Mouse (Mus musculus) neural tube, embryonic 11.5 days (tissue): ENCODE results near the gene Fam160a2. TPM values are rescaled to one million over a fixed set of nuclear protein-coding genes. Genes with fewer than 3 reads are reported as not detected.

Experiments
- ATAC-seq: fragments of 200-750 bp; cut with Nextera tagmentation; 2 replicates; pipeline ENCODE4 v1.8.0; 2017; ENCODE audit warnings: moderate number of reproducible peaks, mild to moderate bottlenecking, moderate TSS enrichment, moderate library complexity; ENCODE audit not compliant: insufficient read depth, low FRiP score, low TSS enrichment
- DNase-seq: peaks from one replicate; pipeline ENCODE4 v3.0.0-alpha.2; 2015; ENCODE audit warnings: low spot score
- H3K27ac ChIP-seq: fragments of 300-500 bp; sonication (generic); 2 replicates; pipeline ENCODE4 v1.5.1; 2014; ENCODE audit warnings: low read depth, mild to moderate bottlenecking, low read length
- H3K27me3 ChIP-seq: fragments of 300-500 bp; sonication (generic); 2 replicates; pipeline ENCODE4 v1.6.1; 2014; ENCODE audit warnings: mild to moderate bottlenecking, low read length, mixed read lengths; ENCODE audit not compliant: control insufficient read depth, insufficient read depth
- H3K36me3 ChIP-seq: fragments of 300-500 bp; sonication (generic); 2 replicates; pipeline ENCODE4 v1.6.1; 2014; ENCODE audit warnings: mild to moderate bottlenecking, low read length, moderate library complexity, mixed read lengths; ENCODE audit not compliant: control insufficient read depth, insufficient read depth
- H3K4me1 ChIP-seq: fragments of 300-500 bp; sonication (generic); 2 replicates; pipeline ENCODE4 v1.6.1; 2014; ENCODE audit warnings: low read length, mixed read lengths; ENCODE audit not compliant: control insufficient read depth, insufficient read depth
- H3K4me2 ChIP-seq: fragments of 300-500 bp; sonication (generic); 2 replicates; pipeline ENCODE4 v1.6.1; 2014; ENCODE audit warnings: low read depth, mild to moderate bottlenecking, moderate library complexity
- H3K4me3 ChIP-seq: fragments of 300-500 bp; sonication (generic); 2 replicates; pipeline ENCODE4 v1.5.1; 2014; ENCODE audit warnings: low read depth, low read length
- H3K9ac ChIP-seq: fragments of 300-500 bp; sonication (generic); 2 replicates; pipeline ENCODE4 v1.6.1; 2014; ENCODE audit warnings: mild to moderate bottlenecking, low read length
- H3K9me3 ChIP-seq: fragments of 300-500 bp; sonication (generic); 2 replicates; pipeline ENCODE4 v1.6.1; 2016; ENCODE audit warnings: low read length; ENCODE audit not compliant: control insufficient read depth
- WGBS: fragments of 180-500 bp; shearing (Covaris S2); extraction: QIAGEN DNeasy Blood & Tissue Kit; methylation state at CpG from one replicate; pipeline ENCODE4 v1.1.7; 2014; 5-methylcytosine and 5-hydroxymethylcytosine counted together
- polyA plus RNA-seq: library from polyadenylated mRNA; unstranded; fragments of >200 nt; fragmentation: Nextera tagmentation; extraction: Ambion mirVana; gene quantifications from 2 replicates; pipeline ENCODE4 v1.2.1, GENCODE M21; 2014

Fam160a2 gene
- polyA plus RNA-seq, 1 experiment from 2014 or later, result 36.1 TPM

DNA sequence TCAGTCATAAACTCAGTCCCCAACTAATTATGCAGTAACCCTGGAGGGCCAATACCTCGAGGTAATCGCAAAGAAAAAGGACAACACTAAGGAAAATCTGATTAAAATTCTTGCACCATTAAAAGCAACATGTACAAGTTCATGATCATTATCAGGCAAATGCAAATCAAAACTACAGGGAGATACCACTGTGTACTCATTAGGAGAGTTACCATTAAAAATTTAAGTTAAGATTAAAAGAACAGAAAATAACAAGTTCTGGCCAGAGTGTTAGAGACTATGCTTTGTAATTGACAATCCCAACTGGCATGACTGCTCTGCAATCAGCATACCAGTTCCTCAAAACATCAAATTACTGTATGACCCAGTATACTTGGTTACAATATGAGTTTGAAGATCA, 57.1 kb downstream of the Fam160a2 start:
- H3K4me3 ChIP-seq, result no peak overlapping the region
- no peak overlapping the region for H3K4me2 ChIP-seq

DNA sequence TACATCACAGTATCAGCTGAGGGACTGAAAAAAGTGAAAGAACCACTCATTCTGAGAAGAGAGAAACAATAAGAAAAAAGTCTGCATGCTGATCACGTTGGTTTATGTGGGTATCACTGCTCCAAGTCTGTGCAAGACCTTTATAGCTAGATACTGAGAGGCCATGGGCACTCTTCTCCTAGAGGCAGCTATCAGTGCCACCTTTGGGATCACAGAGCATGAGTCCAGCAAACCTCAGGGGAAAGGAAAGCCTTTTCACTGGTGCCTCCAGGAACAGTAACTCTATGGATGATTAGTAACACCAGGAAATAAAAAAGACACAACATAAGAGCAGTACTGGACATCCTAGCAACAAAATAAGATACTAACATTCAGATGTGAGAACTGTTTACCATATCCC, 57.7 kb downstream of the Fam160a2 start, which contains the start of gene Olfr691:
TSS of gene Olfr691 (minus strand) at position 101 of the 400 bp plus-strand sequence.
- no peak for DNase-seq
- H3K36me3 ChIP-seq, result no peaks in the 10 kb centered on the region
- 58% methylated on average over 1 of the region's 1 CpGs for WGBS
- H3K9me3 ChIP-seq, result no peaks in the 10 kb centered on the region
- no peaks in the 10 kb centered on the region for H3K27me3 ChIP-seq
- H3K9ac ChIP-seq, result no peak within 1 kb of the TSS
- ATAC-seq, result no peak
- H3K4me2 ChIP-seq, result no peak within 1 kb of the TSS
- no peak within 1 kb of the TSS for H3K27ac ChIP-seq
- H3K4me1 ChIP-seq, result no peaks in the 10 kb centered on the region
- H3K4me3 ChIP-seq, result no peak within 1 kb of the TSS

More for the DNA sequence above, 57.1 kb downstream of the Fam160a2 start:
- H3K36me3 ChIP-seq, result no peaks in the 10 kb centered on the region
- ATAC-seq (no peak), DNase-seq (no peak)
- no peaks in the 10 kb centered on the region for H3K27me3 ChIP-seq
- WGBS, result 84% methylated on average over 2 of the region's 2 CpGs
- H3K9ac ChIP-seq, result no peak overlapping the region
- no peaks in the 10 kb centered on the region for H3K9me3 ChIP-seq
- H3K4me1 ChIP-seq, result no peaks in the 10 kb centered on the region
- no peak overlapping the region for H3K27ac ChIP-seq

DNA sequence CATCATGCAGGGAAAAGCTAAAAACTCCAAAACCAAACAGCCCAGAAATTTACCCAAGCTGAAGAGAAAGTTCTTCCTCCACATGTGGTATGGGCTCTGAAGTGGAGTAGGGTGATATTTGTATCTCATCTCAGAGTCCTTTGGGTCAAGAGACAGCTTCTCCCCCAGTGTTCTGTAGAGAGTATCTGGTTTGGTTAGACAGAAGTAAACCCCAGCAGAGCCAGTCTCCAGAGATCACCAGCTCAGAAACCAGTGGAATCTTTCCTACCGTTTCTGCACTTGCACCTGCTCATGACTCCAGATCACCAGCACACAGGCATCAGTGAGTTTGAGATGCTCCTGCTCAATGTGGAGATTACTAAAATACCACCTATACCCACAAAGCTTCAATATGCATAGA, 65.8 kb downstream of the Fam160a2 start, which contains the start of gene Olfr690:
TSS of gene Olfr690 (minus strand) at position 101 of the 400 bp plus-strand sequence.
- no peaks in the 10 kb centered on the region for H3K36me3 ChIP-seq
- DNase-seq (no peak), ATAC-seq (no peak)
- H3K27ac ChIP-seq, result no peak within 1 kb of the TSS
- H3K4me1 ChIP-seq, result no peaks in the 10 kb centered on the region
- no peak within 1 kb of the TSS for H3K9ac ChIP-seq
- no peak within 1 kb of the TSS for H3K4me2 ChIP-seq
- H3K4me3 ChIP-seq, result no peak within 1 kb of the TSS
- 72% methylated on average over 1 of the region's 1 CpGs for WGBS
- H3K27me3 ChIP-seq, result no peaks in the 10 kb centered on the region
- no peaks in the 10 kb centered on the region for H3K9me3 ChIP-seq

DNA sequence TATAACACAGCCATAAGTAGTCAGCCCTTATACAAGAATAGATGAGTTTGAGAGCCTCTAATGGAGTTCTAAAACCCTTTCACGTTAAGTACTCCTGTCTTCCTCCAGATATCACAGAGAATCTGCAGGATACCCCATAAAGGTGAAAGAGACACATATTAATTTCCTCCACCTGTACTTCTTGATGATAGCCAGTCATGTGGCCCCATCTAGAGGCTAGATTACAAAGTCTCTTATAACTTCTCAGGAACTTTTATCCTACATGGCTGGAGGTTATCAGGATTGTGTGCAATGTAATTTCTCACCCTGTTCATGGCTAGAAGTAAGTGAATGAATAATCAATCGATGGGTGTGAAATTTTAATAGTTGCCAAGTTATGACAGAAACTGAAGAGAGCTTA, 74.6 kb downstream of the Fam160a2 start:
- no peak for ATAC-seq
- DNase-seq, result no peak
- H3K36me3 ChIP-seq, result no peaks in the 10 kb centered on the region
- H3K27ac ChIP-seq, result no peak overlapping the region
- no peak overlapping the region for H3K4me2 ChIP-seq
- no peaks in the 10 kb centered on the region for H3K4me1 ChIP-seq
- H3K4me3 ChIP-seq, result no peak overlapping the region
- no peak overlapping the region for H3K9ac ChIP-seq
- H3K27me3 ChIP-seq, result no peaks in the 10 kb centered on the region
- no peaks in the 10 kb centered on the region for H3K9me3 ChIP-seq
- WGBS, result 79% methylated on average over 2 of the region's 2 CpGs

Other genes starting within 250 kb of the Fam160a2 start
- not detected in 2 replicates for gene Olfr684, start 236.4 kb downstream of the Fam160a2 start, polyA plus RNA-seq
- gene Olfr685, start 214.0 kb downstream of the Fam160a2 start, polyA plus RNA-seq, result not detected in 2 replicates
- gene Olfr686, start 192.6 kb downstream of the Fam160a2 start, polyA plus RNA-seq, result not detected in 2 replicates
- gene Olfr688, start 112.0 kb downstream of the Fam160a2 start, polyA plus RNA-seq, result not detected in 2 replicates
- not detected in 2 replicates for gene Olfr689, start 88.9 kb downstream of the Fam160a2 start, polyA plus RNA-seq
- gene Olfr690, start 66.0 kb downstream of the Fam160a2 start, polyA plus RNA-seq, result not detected in 2 replicates
- not detected in 2 replicates for gene Olfr691, start 57.8 kb downstream of the Fam160a2 start, polyA plus RNA-seq
- not detected in 2 replicates for gene Olfr692, start 31.8 kb downstream of the Fam160a2 start, polyA plus RNA-seq
- not detected in 2 replicates for gene Gm5901, start 25.0 kb downstream of the Fam160a2 start, polyA plus RNA-seq
- gene Cnga4, start 4.5 kb upstream of the Fam160a2 start, polyA plus RNA-seq, result not detected in 2 replicates
- not detected in 2 replicates for gene Cckbr, start 25.7 kb upstream of the Fam160a2 start, polyA plus RNA-seq
- 22.8 and 23.0 TPM in 2 replicates for gene Cavin3, start 82.2 kb upstream of the Fam160a2 start, polyA plus RNA-seq
- 47.3 and 53.7 TPM in 2 replicates for gene Smpd1, start 154.3 kb upstream of the Fam160a2 start, polyA plus RNA-seq
- 115 and 128 TPM in 2 replicates for gene Apbb1, start 181.6 kb upstream of the Fam160a2 start, polyA plus RNA-seq
- gene Hpx, start 200.1 kb upstream of the Fam160a2 start, polyA plus RNA-seq, result 0.37 TPM in 1 of 2 replicates, not detected in the other
- 35.7 and 36.9 TPM in 2 replicates for gene Trim3, start 233.5 kb upstream of the Fam160a2 start, polyA plus RNA-seq
- gene Timm10b, start 240.0 kb upstream of the Fam160a2 start, polyA plus RNA-seq, result 151 and 157 TPM in 2 replicates
- gene Arfip2, start 240.4 kb upstream of the Fam160a2 start, polyA plus RNA-seq, result 75.7 and 82.7 TPM in 2 replicates
- 5.6 and 18.3 TPM in 2 replicates for gene Gm45799, start 240.5 kb upstream of the Fam160a2 start, polyA plus RNA-seq